Mouse (Mus musculus): ENCODE measurements at regions not wholly inside any gene's neighbourhood (a gene's known extent, or its start where the extent isn't known, plus 50 kb on each side); places are given as distances from the start of the nearest gene placed in this dataset.

GRCm38 (mm10) chr12:68645901-68646585 is 512.9 kb downstream of the Rps29 start:
- H3K4me1 ChIP-seq = no peaks in the 10 kb centered on the region
- H3K9me3 ChIP-seq (replicated peaks) = no peaks in the 10 kb centered on the region
- H3K9ac ChIP-seq = no peak overlapping the region
- no peaks in the 10 kb centered on the region for H3K27me3 ChIP-seq
- H3K36me3 ChIP-seq (ENCODE audit: poor library complexity, severe bottlenecking) = no peaks in the 10 kb centered on the region
- H3K4me3 ChIP-seq = no peak overlapping the region
- H3K27ac ChIP-seq = no peak overlapping the region
- no peak overlapping the region for H3K4me2 ChIP-seq
- ATAC-seq = no peak
- 90% methylated on average over 1 of the region's 1 CpGs for WGBS

- Histone ChIP-seq H3K4me2 (no peak overlapping the region), H3K36me3 (ENCODE audit: poor library complexity, severe bottlenecking) (no peaks in the 10 kb centered on the region), H3K27ac (no peak overlapping the region), H3K4me1 (no peaks in the 10 kb centered on the region), H3K27me3 (no peaks in the 10 kb centered on the region), H3K9ac (no peak overlapping the region), H3K9me3 (replicated peaks) (no peaks in the 10 kb centered on the region), H3K4me3 (no peak overlapping the region)
- ATAC-seq = no peak
- WGBS = 88% methylated on average over 4 of the region's 4 CpGs
Observed at GRCm38 (mm10) chr12:68643671-68644070, 515.3 kb downstream of the Rps29 start.

- ATAC-seq = no peak
- no peaks in the 10 kb centered on the region for H3K4me1 ChIP-seq
- H3K27ac ChIP-seq = no peak overlapping the region
- WGBS = 96% methylated on average over 3 of the region's 3 CpGs
- no peaks in the 10 kb centered on the region for H3K36me3 ChIP-seq (ENCODE audit: poor library complexity, severe bottlenecking)
- H3K9me3 ChIP-seq (replicated peaks) = no peaks in the 10 kb centered on the region
- H3K27me3 ChIP-seq = no peaks in the 10 kb centered on the region
- H3K4me3 ChIP-seq = no peak overlapping the region
- H3K9ac ChIP-seq = no peak overlapping the region
- H3K4me2 ChIP-seq = no peak overlapping the region
Observed at GRCm38 (mm10) chr12:68632441-68632840, 526.5 kb downstream of the Rps29 start.

GRCm38 (mm10) chr12:68618337-68618736 is 540.6 kb downstream of the Rps29 start:
- no peak for ATAC-seq
- no peaks in the 10 kb centered on the region for H3K36me3 ChIP-seq (ENCODE audit: poor library complexity, severe bottlenecking)
- no peaks in the 10 kb centered on the region for H3K9me3 ChIP-seq (replicated peaks)
- H3K9ac ChIP-seq = no peak overlapping the region
- 80% methylated on average over 2 of the region's 2 CpGs for WGBS
- no peak overlapping the region for H3K4me3 ChIP-seq
- H3K27ac ChIP-seq = no peak overlapping the region
- no peaks in the 10 kb centered on the region for H3K4me1 ChIP-seq
- H3K27me3 ChIP-seq = no peaks in the 10 kb centered on the region
- H3K4me2 ChIP-seq = no peak overlapping the region

GRCm38 (mm10) chr12:68605417-68606000 is 553.5 kb downstream of the Rps29 start:
- Histone ChIP-seq H3K36me3 (ENCODE audit: poor library complexity, severe bottlenecking) (no peaks in the 10 kb centered on the region), H3K4me2 (no peak overlapping the region), H3K27ac (no peak overlapping the region), H3K4me3 (no peak overlapping the region), H3K27me3 (no peaks in the 10 kb centered on the region), H3K4me1 (peaks cover under 1% of the 10 kb centered on the region), H3K9ac (no peak overlapping the region), H3K9me3 (replicated peaks) (no peaks in the 10 kb centered on the region)
- WGBS = 62% methylated on average over 10 of the region's 10 CpGs
- peak; percentile 38; the same call in 1 of the 2 replicates for ATAC-seq

- H3K27me3 ChIP-seq = no peaks in the 10 kb centered on the region
- no peak overlapping the region for H3K9ac ChIP-seq
- no peak overlapping the region for H3K4me2 ChIP-seq
- no peaks in the 10 kb centered on the region for H3K9me3 ChIP-seq (replicated peaks)
- no peaks in the 10 kb centered on the region for H3K36me3 ChIP-seq (ENCODE audit: poor library complexity, severe bottlenecking)
- WGBS = 86% methylated on average over 5 of the region's 5 CpGs
- no peak overlapping the region for H3K27ac ChIP-seq
- H3K4me3 ChIP-seq = no peak overlapping the region
- ATAC-seq = no peak
- peaks cover 9% of the 10 kb centered on the region for H3K4me1 ChIP-seq
Observed at GRCm38 (mm10) chr12:68604524-68605299, 554.3 kb downstream of the Rps29 start.

GRCm38 (mm10) chr12:68602682-68603081 is 556.3 kb downstream of the Rps29 start:
- Histone ChIP-seq H3K27me3 (no peaks in the 10 kb centered on the region), H3K4me2 (no peak overlapping the region), H3K36me3 (ENCODE audit: poor library complexity, severe bottlenecking) (no peaks in the 10 kb centered on the region), H3K4me1 (peaks cover 16% of the 10 kb centered on the region), H3K27ac (no peak overlapping the region), H3K4me3 (no peak overlapping the region), H3K9ac (no peak overlapping the region), H3K9me3 (replicated peaks) (no peaks in the 10 kb centered on the region)
- no peak for ATAC-seq
- WGBS = 49% methylated on average over 4 of the region's 4 CpGs

- H3K36me3 ChIP-seq (ENCODE audit: poor library complexity, severe bottlenecking) = no peaks in the 10 kb centered on the region
- no peaks in the 10 kb centered on the region for H3K27me3 ChIP-seq
- H3K4me1 ChIP-seq = peaks cover 16% of the 10 kb centered on the region
- H3K4me2 ChIP-seq = no peak overlapping the region
- H3K27ac ChIP-seq = no peak overlapping the region
- no peak for ATAC-seq
- no peak overlapping the region for H3K9ac ChIP-seq
- no peaks in the 10 kb centered on the region for H3K9me3 ChIP-seq (replicated peaks)
- H3K4me3 ChIP-seq = no peak overlapping the region
Observed at GRCm38 (mm10) chr12:68601366-68601765, 557.6 kb downstream of the Rps29 start.

- Histone ChIP-seq H3K4me1 (peaks cover 16% of the 10 kb centered on the region), H3K27ac (0 out of 2 replicates have a peak overlapping the region, but pooled peaks have one; percentile 6), H3K36me3 (ENCODE audit: poor library complexity, severe bottlenecking) (no peaks in the 10 kb centered on the region), H3K9ac (no peak overlapping the region), H3K4me3 (no peak overlapping the region), H3K4me2 (no peak overlapping the region), H3K27me3 (no peaks in the 10 kb centered on the region), H3K9me3 (replicated peaks) (no peaks in the 10 kb centered on the region)
- 54% methylated on average over 7 of the region's 7 CpGs for WGBS
- ATAC-seq = peak; percentile 87
Observed at GRCm38 (mm10) chr12:68599681-68600596, 559.0 kb downstream of the Rps29 start.

GRCm38 (mm10) chr12:68599016-68599616 is 559.9 kb downstream of the Rps29 start:
- no peak overlapping the region for H3K4me3 ChIP-seq
- peak; percentile 54 for ATAC-seq
- H3K9me3 ChIP-seq (replicated peaks) = no peaks in the 10 kb centered on the region
- H3K4me1 ChIP-seq = peaks cover 16% of the 10 kb centered on the region
- 36% methylated on average over 8 of the region's 8 CpGs for WGBS
- H3K9ac ChIP-seq = no peak overlapping the region
- no peak overlapping the region for H3K4me2 ChIP-seq
- no peak overlapping the region for H3K27ac ChIP-seq
- H3K27me3 ChIP-seq = no peaks in the 10 kb centered on the region
- H3K36me3 ChIP-seq (ENCODE audit: poor library complexity, severe bottlenecking) = no peaks in the 10 kb centered on the region

- Histone ChIP-seq H3K27me3 (no peaks in the 10 kb centered on the region), H3K4me1 (peaks cover 15% of the 10 kb centered on the region), H3K9me3 (replicated peaks) (no peaks in the 10 kb centered on the region), H3K4me3 (no peak overlapping the region), H3K27ac (no peak overlapping the region), H3K4me2 (no peak overlapping the region), H3K9ac (no peak overlapping the region), H3K36me3 (ENCODE audit: poor library complexity, severe bottlenecking) (no peaks in the 10 kb centered on the region)
- no peak; the same call in 1 of the 2 replicates for ATAC-seq
- 17% methylated on average over 3 of the region's 3 CpGs for WGBS
Observed at GRCm38 (mm10) chr12:68585524-68585872, 573.5 kb downstream of the Rps29 start.
